Mouse (Mus musculus): ENCODE data around the gene Olfr1344. TPM values are rescaled to one million over a fixed set of nuclear protein-coding genes. Genes with fewer than 3 reads are reported as not detected.

Gene Olfr1344
- polyA plus RNA-seq, 1 experiment from 2014 or later = not detected

Other genes with a start within 250 kb of the Olfr1344 start
- not detected in 2 replicates for gene Galp, start 241.6 kb upstream of the Olfr1344 start, polyA plus RNA-seq (2014; fragmentation: Nextera tagmentation; extraction: Ambion mirVana)
- gene Zscan5b, start 216.4 kb upstream of the Olfr1344 start, polyA plus RNA-seq (2014; fragmentation: Nextera tagmentation; extraction: Ambion mirVana) = not detected in 2 replicates
- gene Epp13, start 186.0 kb upstream of the Olfr1344 start, polyA plus RNA-seq (2014; fragmentation: Nextera tagmentation; extraction: Ambion mirVana) = not detected in 2 replicates
- 11.7 and 13.5 TPM in 2 replicates for gene Zfp667, start 152.1 kb upstream of the Olfr1344 start, polyA plus RNA-seq (2014; fragmentation: Nextera tagmentation; extraction: Ambion mirVana)
- gene Zfp583, start 107.4 kb upstream of the Olfr1344 start, polyA plus RNA-seq (2014; fragmentation: Nextera tagmentation; extraction: Ambion mirVana) = 7.7 and 12.2 TPM in 2 replicates
- 1.7 and 2.7 TPM in 2 replicates for gene Gm3854, start 94.9 kb upstream of the Olfr1344 start, polyA plus RNA-seq (2014; fragmentation: Nextera tagmentation; extraction: Ambion mirVana)
- gene Zfp78, start 75.4 kb upstream of the Olfr1344 start, polyA plus RNA-seq (2014; fragmentation: Nextera tagmentation; extraction: Ambion mirVana) = 4.5 and 5.9 TPM in 2 replicates
- gene Zfp28, start 55.4 kb upstream of the Olfr1344 start, polyA plus RNA-seq (2014; fragmentation: Nextera tagmentation; extraction: Ambion mirVana) = 15.8 and 18.4 TPM in 2 replicates
- gene Smim17, start 40.0 kb upstream of the Olfr1344 start, polyA plus RNA-seq (2014; fragmentation: Nextera tagmentation; extraction: Ambion mirVana) = 3.0 and 3.5 TPM in 2 replicates
- gene Gm20715, start 28.4 kb upstream of the Olfr1344 start, polyA plus RNA-seq (2014; fragmentation: Nextera tagmentation; extraction: Ambion mirVana) = not detected in 2 replicates
- gene Olfr1336, start 17.5 kb downstream of the Olfr1344 start, polyA plus RNA-seq (2014; fragmentation: Nextera tagmentation; extraction: Ambion mirVana) = not detected in 2 replicates
- not detected in 2 replicates for gene Olfr1346, start 28.4 kb downstream of the Olfr1344 start, polyA plus RNA-seq (2014; fragmentation: Nextera tagmentation; extraction: Ambion mirVana)
- gene Olfr5, start 48.3 kb downstream of the Olfr1344 start, polyA plus RNA-seq (2014; fragmentation: Nextera tagmentation; extraction: Ambion mirVana) = not detected in 2 replicates
- gene Olfr1347, start 61.1 kb downstream of the Olfr1344 start, polyA plus RNA-seq (2014; fragmentation: Nextera tagmentation; extraction: Ambion mirVana) = not detected in 2 replicates
- gene Olfr1348, start 70.1 kb downstream of the Olfr1344 start, polyA plus RNA-seq (2014; fragmentation: Nextera tagmentation; extraction: Ambion mirVana) = not detected in 2 replicates
- not detected in 2 replicates for gene Olfr1349, start 84.3 kb downstream of the Olfr1344 start, polyA plus RNA-seq (2014; fragmentation: Nextera tagmentation; extraction: Ambion mirVana)
- not detected in 2 replicates for gene Olfr1350, start 126.2 kb downstream of the Olfr1344 start, polyA plus RNA-seq (2014; fragmentation: Nextera tagmentation; extraction: Ambion mirVana)